Mouse (Mus musculus) thymus, postnatal 10 days (tissue): ENCODE measurements around the gene Irf2bp2.

ENCODE experiments used
- DNase-seq, 2 experiments: peaks; one replicate each; pipeline ENCODE4 v3.0.0; 2021; ENCODE audit warnings: low spot score in 2 of 2

The Irf2bp2 gene

DNA sequence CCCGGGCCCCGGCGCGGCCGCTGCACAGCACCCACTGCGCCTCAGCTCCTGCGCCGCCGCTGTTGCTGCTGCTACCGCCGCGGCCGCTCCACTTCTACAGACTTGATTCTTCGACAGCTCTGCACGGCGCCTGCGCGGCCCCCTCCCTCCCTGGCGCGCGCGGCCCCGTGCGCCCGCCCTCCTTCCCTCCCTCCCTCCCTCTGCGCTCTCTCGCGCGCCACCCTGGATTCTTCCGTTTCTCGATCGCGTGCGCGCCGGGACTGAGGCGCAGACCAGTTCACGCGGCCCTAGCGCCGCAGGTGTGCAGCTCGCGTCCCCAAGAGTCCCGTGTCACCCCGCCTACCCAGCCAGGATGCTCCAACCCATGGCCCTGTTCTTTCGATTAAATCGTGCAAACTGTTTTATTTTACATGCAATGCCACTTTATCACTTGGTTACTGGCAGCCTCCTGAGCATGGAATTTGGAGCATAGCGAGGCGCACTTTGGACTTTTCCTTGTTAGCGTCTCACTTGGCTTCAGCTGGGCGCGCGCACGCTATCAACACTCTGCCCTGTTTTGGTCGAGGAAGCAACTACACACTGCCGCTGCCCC, at the start of gene Irf2bp2:
TSS of gene Irf2bp2 (minus strand) at position 98 of the 592 bp plus-strand sequence.
- DNase-seq, result peak; percentile 92

- DNase-seq, result no peak
These were observed 48.9 kb upstream of the Irf2bp2 start for GRCm38 (mm10) chr8:126642665-126643064.

- DNase-seq, result no peak
These were observed 47.9 kb upstream of the Irf2bp2 start for GRCm38 (mm10) chr8:126641568-126642295.

GRCm38 (mm10) chr8:126639161-126639560, 45.4 kb upstream of the Irf2bp2 start:
- no peak for DNase-seq

DNA sequence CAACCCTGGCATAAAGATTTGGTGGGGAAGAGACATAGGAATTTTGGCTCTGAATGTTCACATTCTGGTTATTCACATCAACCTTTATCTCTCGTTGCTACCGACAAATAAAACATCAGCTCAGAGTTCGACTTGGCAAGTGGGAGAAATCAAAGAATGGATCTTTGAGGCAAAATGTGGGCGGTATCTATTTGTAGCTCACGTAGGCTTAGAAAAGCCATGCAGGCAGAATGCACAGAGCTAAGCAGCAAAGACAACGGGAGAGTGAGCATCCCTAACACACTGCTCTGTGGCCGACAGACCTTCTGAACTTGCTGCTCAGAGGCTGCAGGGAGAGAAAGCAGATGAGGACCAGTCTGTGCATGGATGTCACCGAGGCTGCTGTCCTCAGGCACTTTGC, 44.2 kb upstream of the Irf2bp2 start:
- DNase-seq, result no peak

DNA sequence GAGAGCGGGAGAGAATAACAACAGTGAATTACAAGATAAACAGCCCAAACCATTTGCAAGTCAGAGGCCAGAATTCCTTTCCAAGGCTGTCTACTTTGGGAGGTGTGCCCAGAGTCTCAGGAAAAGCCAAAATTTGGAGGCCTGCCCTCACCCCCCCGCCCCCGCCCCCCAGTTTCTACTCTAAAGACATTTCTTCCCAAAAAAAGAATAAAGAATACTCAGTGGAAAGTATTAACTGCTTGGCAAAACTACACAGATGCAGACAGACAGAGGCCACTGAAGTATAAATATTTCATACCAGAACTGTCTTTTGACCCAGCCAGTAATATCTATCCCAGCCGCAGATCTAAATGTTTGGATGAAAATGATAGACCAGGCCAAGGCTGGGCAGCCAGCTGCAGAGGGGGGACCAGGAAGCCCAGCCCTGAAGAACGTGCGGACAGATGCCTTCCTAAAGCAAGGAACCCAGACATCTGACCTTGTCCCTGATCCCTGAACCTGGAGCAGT, 40.8 kb upstream of the Irf2bp2 start:
- no peak for DNase-seq

GRCm38 (mm10) chr8:126628616-126629015, 34.8 kb upstream of the Irf2bp2 start:
- DNase-seq, result no peak

DNA sequence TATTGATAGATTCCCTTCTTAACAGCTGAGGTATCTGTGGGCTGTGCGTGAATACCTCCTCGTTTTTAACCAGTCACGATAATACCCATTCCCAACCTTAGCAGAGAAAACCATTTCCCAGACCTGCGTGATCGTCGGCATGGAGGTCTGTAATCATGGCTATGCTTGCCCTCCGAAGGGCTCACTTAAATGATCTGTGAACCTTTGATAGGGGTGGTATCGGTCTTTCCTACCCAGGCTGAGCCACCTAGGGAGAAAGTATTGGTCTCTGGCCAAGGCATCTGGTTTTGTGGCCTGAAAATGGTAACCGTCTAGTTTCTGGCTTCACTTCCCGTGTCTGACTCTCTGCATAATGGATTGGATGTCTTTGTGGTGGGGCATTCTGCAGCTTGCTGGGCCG, 32.6 kb upstream of the Irf2bp2 start:
- DNase-seq, result no peak

GRCm38 (mm10) chr8:126622111-126622795, 28.5 kb upstream of the Irf2bp2 start:
- peak in 1 of 2 experiments; percentile 44 for DNase-seq

DNA sequence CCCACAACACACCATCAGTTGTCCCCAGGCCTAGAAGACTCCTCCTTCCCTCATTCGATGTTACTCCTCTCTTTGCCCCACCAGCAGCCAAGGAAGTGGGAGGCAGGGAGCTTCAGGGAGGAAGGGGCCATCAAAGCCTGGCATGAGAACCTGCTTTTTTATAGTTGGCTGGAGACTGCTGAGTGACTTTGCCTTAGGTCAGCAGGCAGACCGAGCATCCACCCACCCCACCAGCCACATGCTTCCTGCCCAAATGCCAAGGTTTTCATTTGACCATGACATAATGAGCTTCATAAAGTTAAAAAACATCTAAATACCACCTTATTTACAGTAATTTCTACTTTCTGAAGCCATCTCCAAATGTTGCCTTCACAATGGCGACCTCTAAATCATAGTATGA, 26.9 kb upstream of the Irf2bp2 start:
- DNase-seq, result no peak

DNA sequence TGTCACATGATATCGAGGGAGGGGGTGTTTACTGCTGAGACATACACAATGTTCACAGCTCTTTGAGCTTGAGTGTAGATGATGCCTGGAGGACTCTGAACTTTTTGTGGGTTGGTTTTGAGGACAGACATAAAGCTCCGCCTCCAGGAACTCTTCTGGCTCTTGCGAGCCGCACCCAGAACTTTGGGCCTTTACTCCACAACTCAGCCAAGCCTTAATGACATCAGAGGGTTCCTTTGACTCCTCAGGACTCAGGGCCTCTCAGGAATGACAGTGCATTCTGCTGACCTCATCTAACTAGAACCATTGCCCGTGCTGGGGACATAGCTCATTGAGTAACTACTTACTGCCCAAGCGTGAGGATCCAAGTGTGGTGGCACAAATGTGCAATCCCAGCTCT, 25.7 kb upstream of the Irf2bp2 start:
- DNase-seq, result no peak

- no peak for DNase-seq
These were observed 23.9 kb upstream of the Irf2bp2 start for GRCm38 (mm10) chr8:126617665-126618064.

- DNase-seq, result no peak
These were observed 22.9 kb upstream of the Irf2bp2 start for GRCm38 (mm10) chr8:126616736-126617135.

DNA sequence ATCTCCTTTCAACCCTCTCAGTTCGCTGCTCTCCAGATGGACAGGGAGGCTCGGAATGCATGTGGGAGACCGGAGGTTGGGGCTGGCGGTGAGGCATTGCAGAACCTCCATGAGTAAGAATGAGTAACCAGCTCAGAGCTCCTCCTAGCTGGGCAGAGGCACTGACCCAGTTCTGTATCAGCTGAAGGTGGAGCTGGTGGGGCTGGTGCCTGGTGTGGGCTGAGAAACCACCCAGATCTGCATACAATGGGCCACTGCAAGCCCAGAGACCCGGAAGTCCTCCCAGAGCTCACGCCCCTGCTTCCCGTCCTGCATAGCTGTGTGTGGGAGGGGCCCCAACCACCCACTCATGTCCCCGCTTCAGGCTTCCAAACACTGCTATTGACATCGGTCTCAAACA, 22.0 kb upstream of the Irf2bp2 start:
- no peak for DNase-seq

DNA sequence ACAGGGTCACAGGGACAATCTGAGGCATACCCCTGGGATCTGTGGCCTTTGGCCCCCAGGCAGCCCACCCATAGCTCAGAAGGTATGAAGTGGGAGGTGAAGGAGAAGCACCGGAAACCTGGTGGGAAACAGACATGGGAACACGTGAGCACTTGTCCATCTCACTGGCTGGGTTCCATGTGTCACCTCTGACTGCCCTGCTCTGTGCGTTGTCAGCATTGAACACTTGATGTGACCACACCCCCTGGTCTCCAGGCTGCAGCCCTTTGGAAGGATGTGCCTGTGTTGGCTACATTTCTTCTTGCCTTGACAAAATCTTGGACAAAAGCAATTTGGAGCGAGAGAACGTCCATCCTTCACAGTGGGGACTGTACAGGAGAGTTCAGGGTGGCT, 20.9 kb upstream of the Irf2bp2 start:
- no peak for DNase-seq

GRCm38 (mm10) chr8:126614062-126614739, 20.4 kb upstream of the Irf2bp2 start:
- peak in 1 of 2 experiments; percentile 64 for DNase-seq

- no peak for DNase-seq
These were observed 19.4 kb upstream of the Irf2bp2 start for GRCm38 (mm10) chr8:126613143-126613542.

GRCm38 (mm10) chr8:126612739-126613138, 19.0 kb upstream of the Irf2bp2 start:
- no peak for DNase-seq

- no peak for DNase-seq
These were observed 16.9 kb upstream of the Irf2bp2 start for GRCm38 (mm10) chr8:126610713-126611112.

- DNase-seq, result no peak
These were observed 15.9 kb upstream of the Irf2bp2 start for GRCm38 (mm10) chr8:126609556-126610263.

DNA sequence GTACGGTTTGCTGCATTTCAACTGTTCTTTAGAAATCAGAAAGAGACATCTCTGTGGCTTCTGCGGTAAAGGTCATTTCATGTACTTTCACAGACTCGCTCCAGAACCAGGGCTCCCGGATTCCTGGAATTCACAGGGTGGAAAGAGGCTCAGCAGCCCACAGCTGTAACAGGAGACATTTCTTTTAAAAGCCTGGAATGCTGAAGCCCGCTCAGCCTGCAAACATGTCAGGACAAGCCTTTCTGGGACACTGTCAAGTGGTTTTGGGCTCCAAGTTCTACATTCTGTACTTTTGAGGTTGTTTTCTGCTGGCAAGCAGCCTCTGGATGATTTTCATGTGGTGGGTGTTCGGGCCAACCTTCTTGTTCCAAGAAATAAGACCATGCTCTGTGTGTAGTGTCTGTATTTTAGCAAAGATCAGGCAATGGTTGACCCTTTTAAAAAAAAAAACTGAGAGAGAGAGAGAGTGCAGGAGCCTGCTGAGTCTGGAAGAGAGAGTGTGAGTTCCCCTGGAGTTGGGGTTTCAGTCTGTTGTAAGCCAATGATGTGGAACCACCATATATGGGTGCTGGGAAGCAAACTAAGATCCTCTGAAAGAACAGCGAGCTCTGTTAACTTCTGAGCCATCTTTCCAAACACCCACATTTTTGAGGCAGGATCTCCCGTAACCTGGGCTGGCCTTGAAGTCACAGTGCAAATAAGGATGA, 9.6 kb upstream of the Irf2bp2 start:
- no peak for DNase-seq
